Mouse (Mus musculus) MEL (cell line): ENCODE data around the gene Csf2.

Experiments used
- CTCF ChIP-seq, 3 experiments: IDR thresholded peaks in 2 of 3; conservative IDR thresholded peaks in 1 of 3; 2 replicates each; pipeline ENCODE4 v1.5.1; 2011 to 2012; ENCODE audit warnings: low read length in 3 of 3, low read depth in 2 of 3, mild to moderate bottlenecking in 2 of 3, improper control_type of control experiment in 1 of 3, inconsistent platforms in 1 of 3, mixed read lengths in 1 of 3, moderate library complexity in 1 of 3; ENCODE audit not compliant: control insufficient read depth in 1 of 3, insufficient read depth in 1 of 3, poor library complexity in 1 of 3, severe bottlenecking in 1 of 3
- E2F4 ChIP-seq: IDR thresholded peaks from 2 replicates; pipeline ENCODE4 v1.6.1; 2011; ENCODE audit warnings: low read depth, low read length, improper control_type of control experiment, borderline replicate concordance
- ETS1 ChIP-seq: IDR thresholded peaks from 2 replicates; pipeline ENCODE4 v1.6.1; 2012; ENCODE audit warnings: low read depth, mild to moderate bottlenecking, inconsistent platforms, low read length, improper control_type of control experiment, moderate library complexity
- GATA1 ChIP-seq: IDR thresholded peaks from 2 replicates; pipeline ENCODE4 v1.6.1; 2011; ENCODE audit warnings: low read depth, low read length, improper control_type of control experiment
- HCFC1 ChIP-seq: IDR thresholded peaks from 2 replicates; pipeline ENCODE4 v1.6.1; 2012; ENCODE audit warnings: low read depth, mild to moderate bottlenecking, inconsistent platforms, low read length, improper control_type of control experiment, moderate library complexity
- MEF2A ChIP-seq: IDR thresholded peaks from 2 replicates; pipeline ENCODE4 v1.6.1; 2014; ENCODE audit warnings: low read depth, mild to moderate bottlenecking, inconsistent platforms, low read length, improper control_type of control experiment; ENCODE audit not compliant: poor library complexity, insufficient replicate concordance, severe bottlenecking; ENCODE audit errors: extremely low read depth
- POLR2A ChIP-seq, 2 experiments: IDR thresholded peaks; 2 replicates each; pipeline ENCODE4 v1.6.1; 2011 to 2012; ENCODE audit warnings: low read length in 2 of 2, mild to moderate bottlenecking in 2 of 2, control low read depth in 1 of 2, improper control_type of control experiment in 1 of 2, low read depth in 1 of 2, moderate library complexity in 1 of 2; ENCODE audit not compliant: control insufficient read depth in 1 of 2, insufficient read depth in 1 of 2, poor library complexity in 1 of 2
- ZC3H11A ChIP-seq: IDR thresholded peaks from 2 replicates; pipeline ENCODE4 v1.6.1; 2012; ENCODE audit warnings: low read depth, mild to moderate bottlenecking, inconsistent platforms, low read length, improper control_type of control experiment

GRCm38 (mm10) chr11:54296734-54297133 is 47.3 kb upstream of the Csf2 start:
- no peak for TF ChIP-seq CTCF (IDR thresholded peaks at IDR 0.05 in 2 of 3, conservative IDR thresholded peaks at IDR 0.05 in 1 of 3; ENCODE audit: control insufficient read depth in 1 of 3, insufficient read depth in 1 of 3, low read depth in 2 of 3, low read length in 3 of 3, poor library complexity in 1 of 3, severe bottlenecking in 1 of 3)
- no peak for TF ChIP-seq GATA1
- TF ChIP-seq POLR2A (IDR thresholded peaks at IDR 0.05; ENCODE audit: control insufficient read depth in 1 of 2, insufficient read depth in 1 of 2, low read depth in 1 of 2, low read length in 2 of 2, poor library complexity in 1 of 2) = no peak
- no peak for TF ChIP-seq E2F4
- no peak for TF ChIP-seq HCFC1
- TF ChIP-seq ZC3H11A = no peak
- TF ChIP-seq MEF2A = no peak
- no peak for TF ChIP-seq ETS1
